Mouse (Mus musculus) limb, embryonic 11.5 days (tissue): Measurements from ENCODE around the gene Pard3b. TPM values are rescaled to one million over a fixed set of nuclear protein-coding genes. Genes with fewer than 3 reads are reported as not detected.

Experiments
- ATAC-seq: fragments of 200-750 bp; cut with Nextera tagmentation; 2 replicates; pipeline ENCODE4 v1.8.0; 2017; ENCODE audit warnings: low read depth; ENCODE audit not compliant: insufficient number of reproducible peaks, low FRiP score, low TSS enrichment
- DNase-seq: peaks from one replicate; pipeline ENCODE4 v3.0.0-alpha.2; 2015; ENCODE audit warnings: low spot score
- H3K27ac ChIP-seq: fragments of 300-500 bp; sonication (generic); replicated peaks from 2 replicates; pipeline ENCODE4 v1.5.1; 2014; ENCODE audit warnings: low read depth, mild to moderate bottlenecking, low read length
- H3K27me3 ChIP-seq: fragments of 300-500 bp; sonication (generic); 2 replicates; pipeline ENCODE4 v1.6.1; 2014; ENCODE audit warnings: mild to moderate bottlenecking, low read length, mixed read lengths; ENCODE audit not compliant: control insufficient read depth, insufficient read depth
- H3K36me3 ChIP-seq: fragments of 300-500 bp; sonication (generic); 2 replicates; pipeline ENCODE4 v1.6.1; 2014; ENCODE audit warnings: mild to moderate bottlenecking, low read length, moderate library complexity, mixed read lengths; ENCODE audit not compliant: control insufficient read depth, insufficient read depth
- H3K4me1 ChIP-seq: fragments of 300-500 bp; sonication (generic); 2 replicates; pipeline ENCODE4 v1.6.1; 2014; ENCODE audit warnings: low read length, mixed read lengths; ENCODE audit not compliant: control insufficient read depth, insufficient read depth
- H3K4me2 ChIP-seq: fragments of 300-500 bp; sonication (generic); 2 replicates; pipeline ENCODE4 v1.6.1; 2014; ENCODE audit warnings: low read depth, mild to moderate bottlenecking, moderate library complexity; ENCODE audit not compliant: severe bottlenecking
- H3K4me3 ChIP-seq: fragments of 300-500 bp; sonication (generic); 2 replicates; pipeline ENCODE4 v1.5.1; 2014; ENCODE audit warnings: low read depth, low read length
- H3K9ac ChIP-seq: fragments of 300-500 bp; sonication (generic); 2 replicates; pipeline ENCODE4 v1.6.1; 2014; ENCODE audit warnings: mild to moderate bottlenecking, low read length
- H3K9me3 ChIP-seq: fragments of 300-500 bp; sonication (generic); 2 replicates; pipeline ENCODE4 v1.6.1; 2016; ENCODE audit warnings: low read length; ENCODE audit not compliant: control insufficient read depth
- WGBS: fragments of 180-500 bp; shearing (Covaris S2); extraction: QIAGEN DNeasy Blood & Tissue Kit; methylation state at CpG from one replicate; pipeline ENCODE4 v1.1.7; 2014; 5-methylcytosine and 5-hydroxymethylcytosine counted together
- polyA plus RNA-seq: library from polyadenylated mRNA; unstranded; fragments of >200 nt; fragmentation: Nextera tagmentation; extraction: Ambion mirVana; gene quantifications from 2 replicates; pipeline ENCODE4 v1.2.1, GENCODE M21; 2014

Pard3b gene
- polyA plus RNA-seq, 1 experiment from 2014 or later: 9.3 TPM

- 84% methylated on average over 5 of the region's 5 CpGs for WGBS
- DNase-seq (no peak), ATAC-seq (no peak)
- H3K4me3 ChIP-seq: no peak overlapping the region
- H3K36me3 ChIP-seq: no peaks in the 10 kb centered on the region
- no peak overlapping the region for H3K9ac ChIP-seq
- no peak overlapping the region for H3K27ac ChIP-seq
- no peak overlapping the region for H3K4me2 ChIP-seq
- no peaks in the 10 kb centered on the region for H3K4me1 ChIP-seq
- H3K27me3 ChIP-seq: no peaks in the 10 kb centered on the region
- no peaks in the 10 kb centered on the region for H3K9me3 ChIP-seq
Observed at GRCm38 (mm10) chr1:62499146-62499545, 860.5 kb downstream of the Pard3b start.

- no peaks in the 10 kb centered on the region for H3K36me3 ChIP-seq
Observed at GRCm38 (mm10) chr1:62510501-62510900, 871.9 kb downstream of the Pard3b start.

GRCm38 (mm10) chr1:62511681-62512080 lies 873.1 kb downstream of the Pard3b start:
- DNase-seq (no peak), ATAC-seq (no peak)
- H3K4me2 ChIP-seq: no peak overlapping the region
- WGBS: 94% methylated on average over 3 of the region's 3 CpGs
- no peaks in the 10 kb centered on the region for H3K27me3 ChIP-seq
- H3K4me1 ChIP-seq: peaks cover 5% of the 10 kb centered on the region; the same call in 1 of the 2 replicates
- H3K36me3 ChIP-seq: no peaks in the 10 kb centered on the region
- no peaks in the 10 kb centered on the region for H3K9me3 ChIP-seq
- H3K27ac ChIP-seq: no peak overlapping the region
- no peak overlapping the region for H3K9ac ChIP-seq
- no peak overlapping the region for H3K4me3 ChIP-seq

More at GRCm38 (mm10) chr1:62510501-62510900, 871.9 kb downstream of the Pard3b start:
- Histone ChIP-seq H3K4me2 (no peak overlapping the region), H3K9me3 (no peaks in the 10 kb centered on the region), H3K27me3 (no peaks in the 10 kb centered on the region), H3K4me1 (peaks cover 5% of the 10 kb centered on the region; the same call in 1 of the 2 replicates), H3K4me3 (no peak overlapping the region), H3K9ac (no peak overlapping the region), H3K27ac (no peak overlapping the region)
- DNase-seq: no peak
- 92% methylated on average over 4 of the region's 4 CpGs for WGBS
- no peak for ATAC-seq

- Histone ChIP-seq H3K9me3 (no peaks in the 10 kb centered on the region), H3K36me3 (no peaks in the 10 kb centered on the region), H3K27me3 (no peaks in the 10 kb centered on the region), H3K4me3 (no peak overlapping the region), H3K4me2 (no peak overlapping the region), H3K4me1 (no peaks in the 10 kb centered on the region), H3K9ac (no peak overlapping the region), H3K27ac (no peak overlapping the region)
- WGBS: 90% methylated on average over 2 of the region's 2 CpGs
- no peak for DNase-seq
- ATAC-seq: no peak
Observed at GRCm38 (mm10) chr1:62518621-62519213, 880.1 kb downstream of the Pard3b start.

- DNase-seq: no peak
- H3K4me2 ChIP-seq: no peak overlapping the region
Observed at GRCm38 (mm10) chr1:62521368-62521767, 882.7 kb downstream of the Pard3b start.

GRCm38 (mm10) chr1:62522761-62523160 lies 884.1 kb downstream of the Pard3b start:
- Histone ChIP-seq H3K4me2 (no peak overlapping the region), H3K27me3 (no peaks in the 10 kb centered on the region), H3K9ac (no peak overlapping the region), H3K9me3 (no peaks in the 10 kb centered on the region), H3K4me1 (no peaks in the 10 kb centered on the region), H3K4me3 (no peak overlapping the region), H3K36me3 (no peaks in the 10 kb centered on the region), H3K27ac (no peak overlapping the region)
- DNase-seq (no peak), ATAC-seq (no peak)
- 81% methylated on average over 2 of the region's 2 CpGs for WGBS

More at GRCm38 (mm10) chr1:62521368-62521767, 882.7 kb downstream of the Pard3b start:
- H3K9ac ChIP-seq: no peak overlapping the region
- no peak overlapping the region for H3K27ac ChIP-seq
- H3K9me3 ChIP-seq: no peaks in the 10 kb centered on the region
- no peak for ATAC-seq
- no peaks in the 10 kb centered on the region for H3K27me3 ChIP-seq
- H3K36me3 ChIP-seq: no peaks in the 10 kb centered on the region
- WGBS: 89% methylated on average over 7 of the region's 7 CpGs
- H3K4me1 ChIP-seq: no peaks in the 10 kb centered on the region
- H3K4me3 ChIP-seq: no peak overlapping the region

- no peaks in the 10 kb centered on the region for H3K36me3 ChIP-seq
- H3K27ac ChIP-seq: no peak overlapping the region
- ATAC-seq (no peak), DNase-seq (no peak)
- H3K4me1 ChIP-seq: no peaks in the 10 kb centered on the region
- no peak overlapping the region for H3K4me3 ChIP-seq
- no peak overlapping the region for H3K4me2 ChIP-seq
- 62% methylated on average over 7 of the region's 7 CpGs for WGBS
- no peaks in the 10 kb centered on the region for H3K27me3 ChIP-seq
- no peak overlapping the region for H3K9ac ChIP-seq
- H3K9me3 ChIP-seq: no peaks in the 10 kb centered on the region
Observed at GRCm38 (mm10) chr1:62527788-62528187, 889.2 kb downstream of the Pard3b start.

- no peak for ATAC-seq
- Histone ChIP-seq H3K27ac (no peak overlapping the region), H3K9ac (no peak overlapping the region), H3K4me3 (no peak overlapping the region), H3K9me3 (no peaks in the 10 kb centered on the region), H3K36me3 (no peaks in the 10 kb centered on the region), H3K4me2 (no peak overlapping the region), H3K4me1 (no peaks in the 10 kb centered on the region), H3K27me3 (no peaks in the 10 kb centered on the region)
- DNase-seq: no peak
- WGBS: 84% methylated on average over 8 of the region's 8 CpGs
Observed at GRCm38 (mm10) chr1:62529941-62530340, 891.3 kb downstream of the Pard3b start.
